In genomic region chr13:5412052-5412451, GRCm38 (mm10) we compare ENCODE assay signal across 17 mouse cellular contexts.
DNase-seq lines count a peak whose midpoint lies in the region; ATAC-seq and TF ChIP-seq lines count a peak whose summit lies in the region.
"Had no signal": no experiment of that assay in that cellular context is flagged by ENCODE, and none has a peak within 500 bp of the region (broad histone marks: within the 10 kb centered on the region; RNA-seq: fewer than 3 reads in every experiment).

No protein-coding gene starts in this region.

- peak overlapping the region; percentile 39; the same call in 1 of the 2 replicates for H3K27ac ChIP-seq in heart, embryonic 16.5 days (ENCODE audit: low read length)
- H3K27ac ChIP-seq in heart, embryonic 10.5 days = no peak overlapping the region
- no peak overlapping the region for H3K27ac ChIP-seq in lung, postnatal 0 days (ENCODE audit: low read length)
- H3K27ac ChIP-seq in limb, embryonic 14.5 days (replicated peaks; ENCODE audit: low read depth, low read length) = no peak overlapping the region
- no peak overlapping the region for H3K27ac ChIP-seq in midbrain, embryonic 16.5 days (ENCODE audit: low read length)
- H3K27ac ChIP-seq: embryonic facial prominence, embryonic 13.5 days; forebrain, embryonic 15.5 days; hindbrain, embryonic 15.5 days had no signal

- H3K27me3 ChIP-seq in heart, embryonic 16.5 days (ENCODE audit: control insufficient read depth, insufficient read depth, low read length) = no peaks in the 10 kb centered on the region
- no peaks in the 10 kb centered on the region for H3K27me3 ChIP-seq in heart, embryonic 10.5 days (ENCODE audit: insufficient read depth, poor library complexity, severe bottlenecking)
- H3K27me3 ChIP-seq in lung, postnatal 0 days (replicated peaks; ENCODE audit: insufficient read depth, low read length) = no peaks in the 10 kb centered on the region
- no peaks in the 10 kb centered on the region for H3K27me3 ChIP-seq in limb, embryonic 14.5 days (ENCODE audit: control insufficient read depth, insufficient read depth, low read length)
- H3K27me3 ChIP-seq in midbrain, embryonic 16.5 days (ENCODE audit: control insufficient read depth, insufficient read depth, low read depth, low read length) = no peaks in the 10 kb centered on the region
- H3K27me3 ChIP-seq: CH12.LX; embryonic facial prominence, embryonic 13.5 days; forebrain, embryonic 15.5 days; hindbrain, embryonic 15.5 days had no signal

- no peak for TF ChIP-seq CTCF in lung, postnatal 0 days (IDR thresholded peaks at IDR 0.05)

- no peak overlapping the region for H3K4me3 ChIP-seq in heart, embryonic 16.5 days (ENCODE audit: low read length)
- H3K4me3 ChIP-seq in heart, embryonic 10.5 days = no peak overlapping the region
- H3K4me3 ChIP-seq in lung, postnatal 0 days (ENCODE audit: low read depth, low read length) = no peak overlapping the region
- H3K4me3 ChIP-seq in limb, embryonic 14.5 days (replicated peaks; ENCODE audit: low read length) = no peak overlapping the region
- no peak overlapping the region for H3K4me3 ChIP-seq in midbrain, embryonic 16.5 days (ENCODE audit: low read depth, low read length)
- H3K4me3 ChIP-seq: embryonic facial prominence, embryonic 13.5 days; forebrain, embryonic 15.5 days; hindbrain, embryonic 15.5 days had no signal

- ATAC-seq in heart, embryonic 16.5 days (replicated peaks; ENCODE audit: extremely low read depth, insufficient read depth, low FRiP score) = no peak
- ATAC-seq in lung, postnatal 0 days = peak; percentile 57
- ATAC-seq in limb, embryonic 14.5 days (ENCODE audit: low FRiP score, low read depth) = 0 out of 2 replicates have a peak, but pooled peaks have one; percentile 47
- no peak for ATAC-seq in midbrain, embryonic 16.5 days
- ATAC-seq: forebrain, embryonic 15.5 days had no signal

- no peaks in the 10 kb centered on the region for H3K4me1 ChIP-seq in heart, embryonic 16.5 days (ENCODE audit: control insufficient read depth, insufficient read depth, low read length)
- H3K4me1 ChIP-seq in heart, embryonic 10.5 days = no peaks in the 10 kb centered on the region; the same call in 1 of the 2 replicates
- H3K4me1 ChIP-seq in lung, postnatal 0 days (ENCODE audit: insufficient read depth, low read depth, low read length) = no peaks in the 10 kb centered on the region; the same call in 1 of the 2 replicates
- no peaks in the 10 kb centered on the region for H3K4me1 ChIP-seq in limb, embryonic 14.5 days (ENCODE audit: control insufficient read depth, insufficient read depth, low read length)
- H3K4me1 ChIP-seq in midbrain, embryonic 16.5 days (ENCODE audit: control insufficient read depth, insufficient read depth, low read length) = no peaks in the 10 kb centered on the region
- H3K4me1 ChIP-seq: embryonic facial prominence, embryonic 13.5 days; forebrain, embryonic 15.5 days; hindbrain, embryonic 15.5 days had no signal

- no peak for TF ChIP-seq POLR2A in limb, embryonic 14.5 days (IDR thresholded peaks at IDR 0.05; ENCODE audit: borderline replicate concordance, extremely low read depth, insufficient read depth, insufficient read length)

- H3K9ac ChIP-seq in heart, embryonic 16.5 days (ENCODE audit: low read length) = no peak overlapping the region
- no peak overlapping the region for H3K9ac ChIP-seq in lung, postnatal 0 days (replicated peaks; ENCODE audit: low read depth)
- no peak overlapping the region for H3K9ac ChIP-seq in limb, embryonic 14.5 days (ENCODE audit: low read depth, low read length, severe bottlenecking)
- H3K9ac ChIP-seq in midbrain, embryonic 16.5 days (ENCODE audit: low read depth, low read length) = no peak overlapping the region
- H3K9ac ChIP-seq: embryonic facial prominence, embryonic 13.5 days; forebrain, embryonic 15.5 days; hindbrain, embryonic 15.5 days had no signal

- no peak for DNase-seq in heart, embryonic 10.5 days (ENCODE audit: low spot score)
- peak; percentile 47 for DNase-seq in lung, postnatal 0 days (ENCODE audit: low spot score)
- DNase-seq in lung, postnatal 36 days = no peak
- peak; percentile 56 for DNase-seq in limb, embryonic 14.5 days (ENCODE audit: low spot score)
- DNase-seq in yolk sac, embryonic 10.5 days (ENCODE audit: low spot score) = no peak
- DNase-seq: adrenal gland, postnatal 14 days; cerebellum, adult 11-12 months; cerebellum, adult 9-10 months; cerebellum, postnatal 25 days; gastrocnemius, postnatal 36 days; heart, adult 11 months had no signal

- no peaks in the 10 kb centered on the region for H3K36me3 ChIP-seq in heart, embryonic 16.5 days (ENCODE audit: control insufficient read depth, insufficient read depth)
- H3K36me3 ChIP-seq in heart, embryonic 10.5 days = no peaks in the 10 kb centered on the region
- H3K36me3 ChIP-seq in lung, postnatal 0 days (ENCODE audit: insufficient read depth, low read length) = no peaks in the 10 kb centered on the region
- no peaks in the 10 kb centered on the region for H3K36me3 ChIP-seq in limb, embryonic 14.5 days (ENCODE audit: control insufficient read depth, insufficient read depth, low read length)
- no peaks in the 10 kb centered on the region for H3K36me3 ChIP-seq in midbrain, embryonic 16.5 days (ENCODE audit: control insufficient read depth, insufficient read depth, low read length)
- H3K36me3 ChIP-seq: embryonic facial prominence, embryonic 13.5 days; forebrain, embryonic 15.5 days; hindbrain, embryonic 15.5 days had no signal

- TF ChIP-seq EP300 in lung, postnatal 0 days (IDR thresholded peaks at IDR 0.05) = peak; percentile 39

- H3K9me3 ChIP-seq in heart, embryonic 16.5 days (replicated peaks; ENCODE audit: control insufficient read depth, low read length) = no peaks in the 10 kb centered on the region
- H3K9me3 ChIP-seq in heart, embryonic 10.5 days = no peaks in the 10 kb centered on the region
- H3K9me3 ChIP-seq in lung, postnatal 0 days (ENCODE audit: low read length) = no peaks in the 10 kb centered on the region
- no peaks in the 10 kb centered on the region for H3K9me3 ChIP-seq in limb, embryonic 14.5 days (ENCODE audit: control insufficient read depth, low read length)
- no peaks in the 10 kb centered on the region for H3K9me3 ChIP-seq in midbrain, embryonic 16.5 days (replicated peaks; ENCODE audit: control insufficient read depth, low read length, poor library complexity, severe bottlenecking)
- H3K9me3 ChIP-seq: embryonic facial prominence, embryonic 13.5 days; forebrain, embryonic 15.5 days; hindbrain, embryonic 15.5 days had no signal

- no peak overlapping the region for H3K4me2 ChIP-seq in heart, embryonic 16.5 days (ENCODE audit: low read depth, low read length)
- H3K4me2 ChIP-seq in lung, postnatal 0 days (replicated peaks; ENCODE audit: low read depth, low read length) = no peak overlapping the region
- H3K4me2 ChIP-seq in limb, embryonic 14.5 days (replicated peaks; ENCODE audit: low read depth, low read length, severe bottlenecking) = no peak overlapping the region
- H3K4me2 ChIP-seq in midbrain, embryonic 16.5 days (ENCODE audit: low read length) = no peak overlapping the region
- H3K4me2 ChIP-seq: embryonic facial prominence, embryonic 13.5 days; forebrain, embryonic 15.5 days; hindbrain, embryonic 15.5 days had no signal

Comparison
In these comparisons a context has a peak if more than half of its experiments do, and no peak if none do; other contexts are left out.
1. DNase-seq: peak in lung, postnatal 0 days (single experiment) and limb, embryonic 14.5 days (single experiment); none in heart, embryonic 10.5 days (single experiment), lung, postnatal 36 days (single experiment) and yolk sac, embryonic 10.5 days (single experiment).
2. ATAC-seq: peak in lung, postnatal 0 days (single experiment) and limb, embryonic 14.5 days (single experiment); none in heart, embryonic 16.5 days (single experiment) and midbrain, embryonic 16.5 days (single experiment).